Mouse (Mus musculus) myocyte (in vitro differentiated cells): ENCODE results near the gene Lbhd2.

Experiments
- CEBPB ChIP-seq: IDR thresholded peaks from 2 replicates; pipeline ENCODE4 v1.6.1; 2011; ENCODE audit warnings: mild to moderate bottlenecking, moderate library complexity; ENCODE audit not compliant: poor library complexity, insufficient read depth, severe bottlenecking
- E2F4 ChIP-seq: IDR thresholded peaks from one replicate; pipeline ENCODE4 v1.6.1; 2011; ENCODE audit warnings: mild to moderate bottlenecking, control low read depth, moderate library complexity; ENCODE audit not compliant: insufficient read depth
- MAX ChIP-seq: IDR thresholded peaks from one replicate; pipeline ENCODE4 v1.6.1; 2011; ENCODE audit warnings: low read depth, mild to moderate bottlenecking, control low read depth
- POLR2A ChIP-seq: IDR thresholded peaks from one replicate; pipeline ENCODE4 v1.6.1; 2011; ENCODE audit warnings: low read depth, mild to moderate bottlenecking, control low read depth, moderate library complexity; ENCODE audit not compliant: insufficient read length
- REST ChIP-seq: IDR thresholded peaks from one replicate; pipeline ENCODE4 v1.6.1; 2011; ENCODE audit warnings: mild to moderate bottlenecking, control low read depth, moderate library complexity; ENCODE audit not compliant: insufficient read depth, insufficient read length
- USF1 ChIP-seq: IDR thresholded peaks from one replicate; pipeline ENCODE4 v1.6.1; 2011; ENCODE audit warnings: low read depth, mild to moderate bottlenecking, control low read depth, moderate library complexity

DNA sequence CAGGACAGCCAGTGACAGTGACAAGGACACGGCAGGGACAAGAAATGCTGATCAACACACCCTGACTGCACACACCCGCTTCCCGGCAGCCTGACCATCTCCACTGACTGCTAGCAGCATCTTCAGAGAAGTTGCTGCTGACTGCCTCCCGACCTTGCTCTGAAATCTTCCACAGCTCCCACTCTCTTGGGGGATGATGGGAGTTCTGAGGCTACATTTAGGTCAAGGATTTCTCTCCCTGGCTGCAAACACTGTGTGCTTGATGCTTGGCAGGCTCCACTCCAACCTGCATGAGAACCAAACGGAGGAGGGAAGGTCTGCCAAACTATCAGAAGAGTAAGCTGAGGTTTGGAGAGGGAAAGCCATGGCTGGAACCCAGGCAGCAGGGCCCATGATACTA, 9.6 kb upstream of the Lbhd2 start:
- TF ChIP-seq CEBPB, result no peak
- TF ChIP-seq E2F4, result no peak
- TF ChIP-seq MAX, result no peak
- no peak for TF ChIP-seq POLR2A
- no peak for TF ChIP-seq USF1
- TF ChIP-seq REST, result no peak
